25 mouse cellular contexts compared by ENCODE assay signal in genomic region chr9:24771713-24772112, GRCm38 (mm10). TPM values are rescaled to one million over a fixed set of nuclear protein-coding genes. Genes with fewer than 3 reads are reported as not detected.
DNase-seq lines count a peak whose midpoint lies in the region; ATAC-seq and TF ChIP-seq lines count a peak whose summit lies in the region.
"Had no signal": no experiment of that assay in that cellular context is flagged by ENCODE, and none has a peak within 500 bp of the region (broad histone marks: within the 10 kb centered on the region; RNA-seq: fewer than 3 reads in every experiment).

No protein-coding gene starts in this region.

- no peaks in the 10 kb centered on the region for H3K27me3 ChIP-seq in heart, embryonic 13.5 days (replicated peaks)
- peaks cover 87% of the 10 kb centered on the region for H3K27me3 ChIP-seq in midbrain, embryonic 11.5 days (ENCODE audit: control insufficient read depth, insufficient read depth, low read length)
- peaks cover 66% of the 10 kb centered on the region for H3K27me3 ChIP-seq in midbrain, embryonic 16.5 days (ENCODE audit: control insufficient read depth, insufficient read depth, low read depth, low read length)
- H3K27me3 ChIP-seq in kidney, adult 2 months (replicated peaks; ENCODE audit: control insufficient read depth, insufficient read depth, low read length), result peaks cover 5% of the 10 kb centered on the region

- peak overlapping the region; percentile 100 for H3K9ac ChIP-seq in heart, embryonic 13.5 days
- H3K9ac ChIP-seq in midbrain, embryonic 11.5 days (ENCODE audit: low read length), result no peak overlapping the region
- no peak overlapping the region for H3K9ac ChIP-seq in midbrain, embryonic 16.5 days (ENCODE audit: low read depth, low read length)
- H3K9ac ChIP-seq: embryonic facial prominence, embryonic 15.5 days; forebrain, embryonic 15.5 days; kidney, embryonic 15.5 days; limb, embryonic 12.5 days; liver, embryonic 15.5 days had no signal

- peaks cover 39% of the 10 kb centered on the region for H3K36me3 ChIP-seq in heart, embryonic 13.5 days
- no peaks in the 10 kb centered on the region for H3K36me3 ChIP-seq in midbrain, embryonic 11.5 days (ENCODE audit: control insufficient read depth, insufficient read depth, low read length)
- no peaks in the 10 kb centered on the region for H3K36me3 ChIP-seq in midbrain, embryonic 16.5 days (ENCODE audit: control insufficient read depth, insufficient read depth, low read length)
- no peaks in the 10 kb centered on the region for H3K36me3 ChIP-seq in kidney, adult 2 months (ENCODE audit: control insufficient read depth, insufficient read depth, low read length)
- H3K36me3 ChIP-seq: embryonic facial prominence, embryonic 15.5 days; forebrain, embryonic 15.5 days; kidney, embryonic 15.5 days; limb, embryonic 12.5 days; liver, embryonic 15.5 days; midbrain, embryonic 10.5 days had no signal

- no peak for TF ChIP-seq CTCF in kidney, adult 2 months (conservative IDR thresholded peaks at IDR 0.05; ENCODE audit: insufficient read depth, insufficient read length, low read depth, low read length)

- TF ChIP-seq POLR2A in kidney, adult 2 months (IDR thresholded peaks at IDR 0.05; ENCODE audit: low read depth, low read length), result no peak

- peaks cover 22% of the 10 kb centered on the region for H3K4me1 ChIP-seq in heart, embryonic 13.5 days
- H3K4me1 ChIP-seq in midbrain, embryonic 11.5 days (ENCODE audit: control insufficient read depth, insufficient read depth, low read length), result peaks cover 9% of the 10 kb centered on the region
- H3K4me1 ChIP-seq in midbrain, embryonic 16.5 days (ENCODE audit: control insufficient read depth, insufficient read depth, low read length), result peaks cover 3% of the 10 kb centered on the region; the same call in 1 of the 2 replicates
- H3K4me1 ChIP-seq in kidney, adult 2 months (ENCODE audit: control insufficient read depth, insufficient read depth, low read length), result no peaks in the 10 kb centered on the region

- peak; percentile 36 for DNase-seq in embryo, embryonic 10.5 days (ENCODE audit: low spot score)
- DNase-seq in embryo, embryonic 10 days (ENCODE audit: low spot score), result no peak
- DNase-seq in heart, adult 8-10 months (ENCODE audit: low spot score), result no peak
- DNase-seq in midbrain, embryonic 11.5 days (ENCODE audit: low spot score, missing footprints), result peak; percentile 91
- DNase-seq in kidney, adult 2 months, result no peak
- DNase-seq: adrenal gland, postnatal 10 days; cerebellum, adult 8-10 months; cerebellum, postnatal 36 days; lung, postnatal 10 days; thymus, adult 18-20 months; thymus, postnatal 36 days had no signal

- WGBS in heart, embryonic 13.5 days, result 17% methylated on average over 4 of the region's 4 CpGs
- 9% methylated on average over 4 of the region's 4 CpGs for WGBS in midbrain, embryonic 11.5 days
- WGBS in midbrain, embryonic 16.5 days, result 12% methylated on average over 4 of the region's 4 CpGs
- WGBS in kidney, adult 2 months, result 17% methylated on average over 4 of the region's 4 CpGs

- peak overlapping the region; percentile 99 for H3K27ac ChIP-seq in heart, embryonic 13.5 days (replicated peaks)
- no peak overlapping the region for H3K27ac ChIP-seq in midbrain, embryonic 11.5 days (ENCODE audit: low read depth, low read length)
- no peak overlapping the region for H3K27ac ChIP-seq in midbrain, embryonic 16.5 days (ENCODE audit: low read length)
- no peak overlapping the region for H3K27ac ChIP-seq in kidney, adult 2 months (ENCODE audit: insufficient read depth, low read depth, low read length)
- H3K27ac ChIP-seq: embryonic facial prominence, embryonic 15.5 days; forebrain, embryonic 15.5 days; hindbrain, postnatal 0 days; kidney, embryonic 15.5 days; limb, embryonic 12.5 days; liver, embryonic 15.5 days; midbrain, embryonic 10.5 days had no signal

- ATAC-seq in heart, embryonic 13.5 days (ENCODE audit: extremely low read depth, insufficient number of reproducible peaks, low FRiP score, low TSS enrichment), result no peak
- ATAC-seq in midbrain, embryonic 11.5 days (ENCODE audit: low FRiP score), result no peak
- ATAC-seq in midbrain, embryonic 16.5 days, result no peak
- ATAC-seq: forebrain, embryonic 15.5 days; hindbrain, postnatal 0 days; intestine, embryonic 16.5 days had no signal

- H3K4me2 ChIP-seq in heart, embryonic 13.5 days, result peak overlapping the region; percentile 82
- no peak overlapping the region for H3K4me2 ChIP-seq in midbrain, embryonic 11.5 days
- H3K4me2 ChIP-seq in midbrain, embryonic 16.5 days (ENCODE audit: low read length), result no peak overlapping the region
- H3K4me2 ChIP-seq: embryonic facial prominence, embryonic 15.5 days; forebrain, embryonic 15.5 days; kidney, embryonic 15.5 days; limb, embryonic 12.5 days; liver, embryonic 15.5 days had no signal

- H3K4me3 ChIP-seq in heart, embryonic 13.5 days, result peak overlapping the region; percentile 93
- H3K4me3 ChIP-seq in midbrain, embryonic 11.5 days (ENCODE audit: low read depth, low read length), result no peak overlapping the region
- no peak overlapping the region for H3K4me3 ChIP-seq in midbrain, embryonic 16.5 days (ENCODE audit: low read depth, low read length)
- no peak overlapping the region for H3K4me3 ChIP-seq in kidney, adult 2 months (ENCODE audit: insufficient read depth, low read depth, low read length)
- H3K4me3 ChIP-seq: embryonic facial prominence, embryonic 15.5 days; forebrain, embryonic 15.5 days; kidney, embryonic 15.5 days; limb, embryonic 12.5 days; midbrain, embryonic 10.5 days had no signal

- no peaks in the 10 kb centered on the region for H3K9me3 ChIP-seq in heart, embryonic 13.5 days
- H3K9me3 ChIP-seq in midbrain, embryonic 11.5 days (ENCODE audit: control insufficient read depth, low read length), result no peaks in the 10 kb centered on the region
- no peaks in the 10 kb centered on the region for H3K9me3 ChIP-seq in midbrain, embryonic 16.5 days (replicated peaks; ENCODE audit: control insufficient read depth, low read length, poor library complexity, severe bottlenecking)
- H3K9me3 ChIP-seq: embryonic facial prominence, embryonic 15.5 days; forebrain, embryonic 15.5 days; kidney, embryonic 15.5 days; limb, embryonic 12.5 days; liver, embryonic 15.5 days; midbrain, embryonic 10.5 days had no signal

RNA-seq across cellular contexts. Expression of gene Tbx20, which starts 2.4 kb away (rescaled TPM):
- polyA plus RNA-seq in heart, embryonic 13.5 days (2015; fragmentation: Nextera tagmentation; extraction: Ambion mirVana), result 68.8 and 69.5 TPM in 2 replicates
- 10 to 100 TPM; 80.1 to 90.6 (median 87.4) TPM for total RNA-seq in heart, adult 8-10 months (2022)
- polyA plus RNA-seq in midbrain, embryonic 11.5 days (2014; fragmentation: Nextera tagmentation; extraction: Ambion mirVana), result 0.07 and 0.08 TPM in 2 replicates
- polyA plus RNA-seq in midbrain, embryonic 16.5 days (2015; fragmentation: Nextera tagmentation; extraction: Ambion mirVana), result 0.04 and 0.30 TPM in 2 replicates
- 0.04 and 0.13 TPM in 2 replicates for polyA plus RNA-seq in kidney, adult 2 months (2012; rRNA removed)
- total RNA-seq: gastrocnemius, adult 8-10 months; left cerebral cortex, postnatal 14 days had no signal
- polyA plus RNA-seq: embryonic facial prominence, embryonic 15.5 days; gonadal fat pad, adult 2 months; limb, embryonic 12.5 days; small intestine, adult 2 months had no signal

Comparison
In these comparisons a context has a peak if more than half of its experiments do, and no peak if none do; other contexts are left out.
1. DNase-seq: peak in embryo, embryonic 10.5 days (single experiment) and midbrain, embryonic 11.5 days (single experiment); none in embryo, embryonic 10 days (single experiment), heart, adult 8-10 months (single experiment) and kidney, adult 2 months (single experiment).
2. RNA of gene Tbx20, which starts 2.4 kb away (polyA plus RNA-seq): 68.8 to 69.5 TPM in heart, embryonic 13.5 days; 0.04 to 0.30 TPM in midbrain, embryonic 16.5 days, 0.04 to 0.13 TPM in kidney, adult 2 months and 0.07 to 0.08 TPM in midbrain, embryonic 11.5 days; every median in the first group is over 10 times any median in the second.